Mouse (Mus musculus): ENCODE measurements around the gene Bpifb4. TPM values are rescaled to one million over a fixed set of nuclear protein-coding genes. Genes with fewer than 3 reads are reported as not detected.
A peak's percentile ranks its signal among the peaks of the same experiment; 100 is the strongest.

Bpifb4 gene
- total and polyA plus RNA-seq, 2 experiments from 2014 or later = not detected

- H3K9me3 ChIP-seq (replicated peaks; ENCODE audit: control insufficient read depth, low read length) = no peaks in the 10 kb centered on the region
- no peak overlapping the region for H3K4me2 ChIP-seq (ENCODE audit: low read depth, low read length)
- H3K4me1 ChIP-seq (ENCODE audit: control insufficient read depth, insufficient read depth) = no peaks in the 10 kb centered on the region
- no peaks in the 10 kb centered on the region for H3K36me3 ChIP-seq (replicated peaks; ENCODE audit: control insufficient read depth, insufficient read depth, low read length)
- TF ChIP-seq CTCF (IDR thresholded peaks at IDR 0.05; ENCODE audit: low read depth) (peak; percentile 57), EP300 (IDR thresholded peaks at IDR 0.05; ENCODE audit: low read depth) (no peak)
- no peak overlapping the region for H3K27ac ChIP-seq (ENCODE audit: low read depth)
- DNase-seq (ENCODE audit: low spot score) (peak; percentile 13), ATAC-seq (ENCODE audit: insufficient read depth, low read depth) (no peak)
- 29% methylated on average over 3 of the region's 3 CpGs for WGBS
- no peak overlapping the region for H3K4me3 ChIP-seq (ENCODE audit: low read depth, low read length)
- H3K27me3 ChIP-seq (ENCODE audit: control insufficient read depth, insufficient read depth, low read length) = no peaks in the 10 kb centered on the region
- H3K9ac ChIP-seq (replicated peaks; ENCODE audit: low read depth, low read length) = no peak overlapping the region
These were observed 5.5 kb downstream of the Bpifb4 start for GRCm38 (mm10) chr2:153943537-153943936.

GRCm38 (mm10) chr2:153944567-153944966 lies 6.6 kb downstream of the Bpifb4 start:
- H3K9ac ChIP-seq (replicated peaks; ENCODE audit: low read depth, low read length) = no peak overlapping the region
- H3K4me2 ChIP-seq (ENCODE audit: low read depth, low read length) = no peak overlapping the region
- H3K9me3 ChIP-seq (replicated peaks; ENCODE audit: control insufficient read depth, low read length) = no peaks in the 10 kb centered on the region
- WGBS = 68% methylated on average over 8 of the region's 8 CpGs
- no peak overlapping the region for H3K4me3 ChIP-seq (ENCODE audit: low read depth, low read length)
- no peaks in the 10 kb centered on the region for H3K4me1 ChIP-seq (ENCODE audit: control insufficient read depth, insufficient read depth)
- DNase-seq (ENCODE audit: low spot score) (no peak), ATAC-seq (ENCODE audit: insufficient read depth, low read depth) (no peak)
- TF ChIP-seq EP300 (IDR thresholded peaks at IDR 0.05; ENCODE audit: low read depth) (no peak), CTCF (IDR thresholded peaks at IDR 0.05; ENCODE audit: low read depth) (no peak)
- H3K36me3 ChIP-seq (replicated peaks; ENCODE audit: control insufficient read depth, insufficient read depth, low read length) = no peaks in the 10 kb centered on the region
- H3K27ac ChIP-seq (ENCODE audit: low read depth) = no peak overlapping the region
- no peaks in the 10 kb centered on the region; the same call in 1 of the 2 replicates for H3K27me3 ChIP-seq (ENCODE audit: control insufficient read depth, insufficient read depth, low read length)

- 22% methylated on average over 6 of the region's 6 CpGs for WGBS
- Histone ChIP-seq H3K4me1 (ENCODE audit: control insufficient read depth, insufficient read depth) (no peaks in the 10 kb centered on the region), H3K4me3 (ENCODE audit: low read depth, low read length) (no peak overlapping the region), H3K27ac (ENCODE audit: low read depth) (no peak overlapping the region), H3K9me3 (replicated peaks; ENCODE audit: control insufficient read depth, low read length) (no peaks in the 10 kb centered on the region), H3K4me2 (ENCODE audit: low read depth, low read length) (no peak overlapping the region), H3K36me3 (replicated peaks; ENCODE audit: control insufficient read depth, insufficient read depth, low read length) (no peaks in the 10 kb centered on the region), H3K9ac (replicated peaks; ENCODE audit: low read depth, low read length) (no peak overlapping the region), H3K27me3 (ENCODE audit: control insufficient read depth, insufficient read depth, low read length) (no peaks in the 10 kb centered on the region; the same call in 1 of the 2 replicates)
- no peak for TF ChIP-seq EP300 (IDR thresholded peaks at IDR 0.05; ENCODE audit: low read depth)
- TF ChIP-seq CTCF (IDR thresholded peaks at IDR 0.05; ENCODE audit: low read depth) = peak; percentile 68
- DNase-seq (ENCODE audit: low spot score) = peak; percentile 17
- ATAC-seq (ENCODE audit: insufficient read depth, low read depth) = no peak
These were observed 14.9 kb downstream of the Bpifb4 start for GRCm38 (mm10) chr2:153952897-153953296.

DNA sequence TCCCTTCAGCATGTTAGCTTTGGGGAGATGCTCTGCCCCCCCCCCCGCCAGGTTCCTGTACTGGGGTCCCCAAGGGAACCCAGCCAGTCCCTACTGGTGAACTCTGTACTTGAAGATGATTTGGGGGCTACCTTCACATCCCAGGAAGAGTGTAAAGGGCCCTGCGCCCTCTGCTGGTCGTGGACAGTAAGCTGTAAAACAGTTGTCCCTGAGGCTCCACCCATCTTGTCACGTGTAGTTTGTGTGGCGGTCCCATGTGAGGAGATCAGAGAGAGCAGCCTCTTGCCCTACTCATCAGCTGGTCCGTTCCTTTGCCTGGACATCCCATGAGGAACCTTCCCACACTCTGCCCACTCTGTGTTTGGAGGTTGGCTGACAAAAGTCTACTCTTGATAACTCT lies 15.8 kb downstream of the Bpifb4 start:
- 7% methylated on average over 6 of the region's 6 CpGs for WGBS
- Histone ChIP-seq H3K4me1 (ENCODE audit: control insufficient read depth, insufficient read depth) (no peaks in the 10 kb centered on the region), H3K4me2 (ENCODE audit: low read depth, low read length) (no peak overlapping the region), H3K4me3 (ENCODE audit: low read depth, low read length) (no peak overlapping the region), H3K9ac (replicated peaks; ENCODE audit: low read depth, low read length) (no peak overlapping the region), H3K27ac (ENCODE audit: low read depth) (no peak overlapping the region), H3K27me3 (ENCODE audit: control insufficient read depth, insufficient read depth, low read length) (no peaks in the 10 kb centered on the region; the same call in 1 of the 2 replicates), H3K9me3 (replicated peaks; ENCODE audit: control insufficient read depth, low read length) (no peaks in the 10 kb centered on the region), H3K36me3 (replicated peaks; ENCODE audit: control insufficient read depth, insufficient read depth, low read length) (no peaks in the 10 kb centered on the region)
- DNase-seq (ENCODE audit: low spot score) = peak; percentile 16
- peak; percentile 17; the same call in 1 of the 2 replicates for ATAC-seq (ENCODE audit: insufficient read depth, low read depth)
- TF ChIP-seq EP300 (IDR thresholded peaks at IDR 0.05; ENCODE audit: low read depth) = no peak
- TF ChIP-seq CTCF (IDR thresholded peaks at IDR 0.05; ENCODE audit: low read depth) = peak; percentile 63

- TF ChIP-seq EP300 (IDR thresholded peaks at IDR 0.05; ENCODE audit: low read depth) = no peak
- 43% methylated on average over 4 of the region's 4 CpGs for WGBS
- Histone ChIP-seq H3K9me3 (replicated peaks; ENCODE audit: control insufficient read depth, low read length) (no peaks in the 10 kb centered on the region), H3K36me3 (replicated peaks; ENCODE audit: control insufficient read depth, insufficient read depth, low read length) (no peaks in the 10 kb centered on the region), H3K27ac (ENCODE audit: low read depth) (no peak overlapping the region), H3K9ac (replicated peaks; ENCODE audit: low read depth, low read length) (no peak overlapping the region), H3K27me3 (ENCODE audit: control insufficient read depth, insufficient read depth, low read length) (no peaks in the 10 kb centered on the region), H3K4me2 (ENCODE audit: low read depth, low read length) (no peak overlapping the region), H3K4me1 (ENCODE audit: control insufficient read depth, insufficient read depth) (no peaks in the 10 kb centered on the region), H3K4me3 (ENCODE audit: low read depth, low read length) (no peak overlapping the region)
- DNase-seq (ENCODE audit: low spot score) (no peak), ATAC-seq (ENCODE audit: insufficient read depth, low read depth) (no peak)
These were observed 24.9 kb downstream of the Bpifb4 start for GRCm38 (mm10) chr2:153962821-153963331.

- Histone ChIP-seq H3K9me3 (replicated peaks; ENCODE audit: control insufficient read depth, low read length) (no peaks in the 10 kb centered on the region), H3K36me3 (replicated peaks; ENCODE audit: control insufficient read depth, insufficient read depth, low read length) (no peaks in the 10 kb centered on the region), H3K4me1 (ENCODE audit: control insufficient read depth, insufficient read depth) (no peaks in the 10 kb centered on the region), H3K4me2 (ENCODE audit: low read depth, low read length) (no peak overlapping the region), H3K27ac (ENCODE audit: low read depth) (no peak overlapping the region), H3K4me3 (ENCODE audit: low read depth, low read length) (no peak overlapping the region), H3K9ac (replicated peaks; ENCODE audit: low read depth, low read length) (no peak overlapping the region), H3K27me3 (ENCODE audit: control insufficient read depth, insufficient read depth, low read length) (no peaks in the 10 kb centered on the region)
- TF ChIP-seq EP300 (IDR thresholded peaks at IDR 0.05; ENCODE audit: low read depth) = no peak
- no peak for TF ChIP-seq CTCF (IDR thresholded peaks at IDR 0.05; ENCODE audit: low read depth)
- WGBS = 81% methylated on average over 1 of the region's 1 CpGs
- no peak for ATAC-seq (ENCODE audit: insufficient read depth, low read depth)
- DNase-seq (ENCODE audit: low spot score) = no peak
These were observed 25.3 kb downstream of the Bpifb4 start for GRCm38 (mm10) chr2:153963334-153963733.
